Mouse (Mus musculus) heart, adult 8-10 months (tissue): ENCODE results near the gene Cblc. TPM values are rescaled to one million over a fixed set of nuclear protein-coding genes. Genes with fewer than 3 reads are reported as not detected.

Experiments
- DNase-seq: peaks from one replicate; pipeline ENCODE4 v3.0.0; 2022; ENCODE audit warnings: low spot score
- total RNA-seq, 4 experiments: library from RNA; stranded (reverse); gene quantifications; 2 replicates each; pipeline ENCODE4 v1.2.4; 2022

Cblc gene
- total RNA-seq, 4 experiments from 2014 or later: 0.37 to 0.76 TPM; not detected in 2

DNA sequence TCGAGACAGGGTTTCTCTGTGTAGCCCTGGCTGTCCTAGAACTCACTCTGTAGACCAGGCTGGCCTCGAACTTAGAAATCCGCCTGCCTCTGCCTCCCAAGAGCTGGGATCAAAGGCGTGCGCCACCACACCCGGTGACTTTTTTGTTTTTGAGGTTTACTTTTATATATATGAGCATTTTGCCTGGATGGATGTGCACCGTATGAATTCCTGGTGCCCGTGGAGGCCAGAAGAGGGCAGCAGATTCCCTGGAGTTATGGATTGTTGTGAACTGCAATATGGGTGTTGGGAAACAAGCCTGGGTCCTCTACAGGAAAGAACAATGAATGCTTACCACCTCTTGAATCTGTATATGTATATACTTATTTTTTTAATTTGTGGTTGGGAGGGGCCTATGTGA, 44.0 kb downstream of the Cblc start:
- no peak for DNase-seq

GRCm38 (mm10) chr7:19751070-19751383, 45.6 kb downstream of the Cblc start:
- DNase-seq: no peak

- DNase-seq: peak; percentile 93
These were observed 46.2 kb downstream of the Cblc start, which contains the start of gene Nectin2 for GRCm38 (mm10) chr7:19750217-19751069. Gene Nectin2, minus strand, starts transcription at chr7:19750483.

DNA sequence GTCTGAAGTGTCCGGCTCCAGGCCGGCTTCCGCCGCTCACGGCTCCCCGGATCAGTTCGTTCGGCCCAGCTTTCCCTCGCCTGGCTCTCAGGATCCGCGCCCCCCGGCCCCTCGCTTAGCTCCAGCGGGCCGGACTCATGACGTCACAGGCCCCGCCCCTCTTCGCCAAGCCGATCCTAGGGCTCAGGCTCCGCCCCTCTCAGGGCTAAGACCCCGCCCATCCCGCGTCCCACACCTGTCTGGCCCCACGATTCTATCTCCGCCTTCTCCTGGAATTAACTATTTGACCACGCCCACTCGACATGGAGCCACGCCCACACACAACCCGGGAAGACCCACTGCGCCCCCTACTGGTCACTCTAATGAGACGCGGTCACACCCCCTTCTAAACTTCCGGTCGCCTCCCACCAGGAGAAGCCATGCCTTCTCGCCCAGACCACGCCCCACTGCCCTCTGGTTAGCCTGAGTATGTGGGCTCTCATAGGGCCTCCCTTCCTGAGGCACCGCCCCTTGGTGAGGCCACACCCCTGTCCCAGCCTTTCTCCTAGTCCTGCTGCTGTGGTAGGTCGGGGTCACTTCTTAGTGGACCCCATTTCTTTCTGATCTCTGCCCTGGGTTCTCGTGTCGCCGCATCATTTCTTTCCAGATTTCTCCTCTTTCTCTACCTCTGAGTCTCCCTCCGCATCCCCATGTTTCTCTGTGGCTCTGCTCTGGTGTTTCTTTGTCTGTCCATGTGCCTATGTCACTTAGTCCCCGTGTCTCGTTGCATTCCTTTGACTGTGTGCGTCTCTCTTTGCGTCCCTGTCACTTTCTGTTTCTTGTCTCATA, 47.0 kb downstream of the Cblc start:
- DNase-seq: peak; percentile 96

- no peak for DNase-seq
These were observed 48.1 kb downstream of the Cblc start for GRCm38 (mm10) chr7:19748219-19749195.

GRCm38 (mm10) chr7:19747420-19748218, 49.0 kb downstream of the Cblc start:
- DNase-seq: no peak

- no peak for DNase-seq
These were observed 50.0 kb downstream of the Cblc start for GRCm38 (mm10) chr7:19746426-19747201.

GRCm38 (mm10) chr7:19745971-19746370, 50.6 kb downstream of the Cblc start:
- DNase-seq: no peak

GRCm38 (mm10) chr7:19744590-19745385, 51.8 kb downstream of the Cblc start:
- DNase-seq: peak; percentile 77

DNA sequence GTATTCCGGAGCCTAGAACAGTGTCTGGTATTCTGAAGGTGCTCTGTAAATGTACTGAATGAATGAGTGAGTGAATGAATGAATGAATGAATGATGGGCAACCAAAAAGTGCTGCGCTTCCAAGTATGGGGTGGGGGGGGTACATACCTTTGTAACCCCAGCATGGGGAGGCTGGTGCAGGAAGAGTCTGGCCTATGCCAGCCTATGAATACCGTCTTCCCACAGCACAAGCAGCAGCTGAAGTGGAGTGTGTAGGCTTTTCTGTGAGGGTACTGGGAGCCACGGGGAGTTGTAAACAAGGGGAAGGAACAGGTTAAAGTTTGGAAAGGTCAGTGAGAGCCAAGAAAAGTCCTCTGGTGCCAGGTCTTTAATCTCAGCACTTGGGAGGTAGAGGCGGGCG, 52.8 kb downstream of the Cblc start:
- no peak for DNase-seq

GRCm38 (mm10) chr7:19742468-19742867, 54.1 kb downstream of the Cblc start:
- no peak for DNase-seq

DNA sequence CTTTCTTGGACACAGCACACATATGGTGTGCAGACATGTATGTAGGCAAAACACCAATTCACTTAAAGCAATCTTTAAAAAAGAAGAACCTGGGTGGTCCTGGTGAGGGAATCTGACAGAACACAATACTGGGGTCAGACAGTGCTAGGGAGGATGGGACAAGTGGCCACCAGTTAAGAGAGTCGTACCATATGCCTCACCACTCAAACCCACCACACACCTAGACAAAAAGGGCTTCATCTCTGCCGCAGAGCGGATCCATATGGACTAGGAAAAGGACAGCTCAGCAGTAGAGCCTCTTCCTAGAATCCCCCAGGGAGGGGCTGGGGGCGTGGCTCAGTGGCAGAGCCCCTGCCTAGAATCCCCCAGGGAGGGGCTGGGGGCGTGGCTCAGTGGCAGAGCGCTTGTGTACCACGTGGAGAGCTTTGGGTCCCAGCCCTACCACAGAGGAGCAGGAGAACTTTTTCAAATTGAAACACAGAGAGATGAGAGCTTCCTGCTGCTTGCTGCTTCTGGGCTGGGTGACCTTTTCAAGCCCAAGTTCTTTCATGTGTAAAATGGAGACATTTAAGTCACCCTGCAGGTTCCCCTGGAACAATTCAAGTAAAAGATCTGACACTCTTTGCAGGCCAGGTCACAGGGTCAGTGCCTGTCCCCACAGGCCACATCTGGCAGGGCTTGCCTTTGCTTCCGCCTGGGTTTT, 55.1 kb downstream of the Cblc start:
- DNase-seq: no peak

DNA sequence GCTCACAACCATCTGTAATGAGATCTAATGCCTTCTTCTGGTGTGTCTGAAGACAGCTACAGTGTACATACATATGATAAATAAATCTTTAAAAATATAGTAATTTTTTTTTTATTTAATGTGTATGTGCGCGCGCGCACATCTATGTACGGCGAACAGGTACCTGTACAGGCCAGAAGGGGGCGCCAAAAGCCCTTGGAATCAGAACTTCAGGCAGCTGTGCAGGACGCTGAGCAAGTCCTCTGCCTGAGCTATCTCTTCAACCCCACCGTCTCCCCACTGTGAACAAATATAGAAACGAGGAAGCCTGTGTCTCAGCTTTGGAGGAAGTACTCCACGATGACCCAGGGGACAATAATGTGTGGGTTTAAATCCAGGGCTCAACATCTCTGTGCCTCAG, 56.3 kb downstream of the Cblc start:
- DNase-seq: no peak

DNA sequence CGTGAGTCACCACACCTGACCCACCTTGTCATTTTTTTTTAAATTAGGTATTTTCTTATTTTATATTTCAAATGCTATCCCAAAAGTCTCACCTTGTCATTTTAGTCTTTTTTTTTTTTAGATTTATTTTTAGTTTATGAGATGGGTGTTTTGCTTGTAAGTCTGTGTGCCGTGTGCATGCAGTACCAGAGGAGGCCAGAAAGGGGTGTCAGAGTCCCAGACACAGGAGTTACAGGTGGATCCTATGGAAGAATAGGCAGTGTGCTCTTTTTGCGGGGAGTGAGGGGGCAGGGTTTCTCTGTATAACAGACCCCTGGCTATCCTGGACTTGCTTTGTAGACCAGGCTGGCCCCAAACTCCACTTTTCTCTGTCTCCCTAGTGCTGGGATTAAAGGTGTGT, 57.8 kb downstream of the Cblc start:
- DNase-seq: no peak

DNA sequence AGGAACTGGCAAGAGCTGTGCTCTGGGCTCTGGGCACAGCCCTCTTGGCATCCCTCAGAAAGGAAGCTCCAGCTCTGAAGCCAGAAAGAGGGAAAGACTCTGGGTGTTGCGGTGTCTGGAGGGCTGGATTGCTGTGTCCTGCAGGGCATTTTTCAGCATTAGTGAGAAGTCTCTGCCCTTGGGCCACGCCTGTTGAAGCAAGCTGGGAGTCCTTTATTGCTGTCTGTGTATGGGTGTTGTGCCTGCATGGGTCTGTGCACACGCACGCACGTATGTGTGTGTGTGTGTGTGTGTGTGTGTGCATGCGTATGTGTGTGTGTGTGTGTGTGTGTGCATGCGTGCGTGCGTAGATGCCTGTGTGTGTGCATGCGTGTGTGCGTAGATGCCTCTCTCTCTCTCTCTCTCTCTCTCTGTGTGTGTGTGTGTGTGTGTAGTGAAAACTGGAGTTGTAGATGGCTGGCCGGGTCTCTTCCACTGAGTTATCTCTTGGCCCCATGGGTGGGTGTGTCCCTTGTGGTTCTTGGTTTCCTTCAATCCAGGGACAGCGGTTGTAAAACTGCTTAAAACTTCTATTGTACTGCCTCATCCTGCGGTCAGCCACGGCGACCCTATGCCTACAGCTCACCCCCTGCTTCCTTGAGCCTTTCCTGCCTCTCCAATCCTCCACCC, 60.1 kb downstream of the Cblc start:
- no peak for DNase-seq

- DNase-seq: no peak
These were observed 62.4 kb downstream of the Cblc start for GRCm38 (mm10) chr7:19734178-19734666.
